Mouse (Mus musculus): ENCODE measurements at regions not wholly inside any gene's neighbourhood (a gene's known extent, or its start where the extent isn't known, plus 50 kb on each side); places are given as distances from the start of the nearest gene placed in this dataset.

- H3K9me3 ChIP-seq, result no peaks in the 10 kb centered on the region
- no peak overlapping the region for H3K9ac ChIP-seq
- no peak overlapping the region for H3K27ac ChIP-seq
- H3K27me3 ChIP-seq (replicated peaks), result no peaks in the 10 kb centered on the region
- ATAC-seq, result no peak
- H3K4me1 ChIP-seq (replicated peaks), result no peaks in the 10 kb centered on the region
- H3K4me3 ChIP-seq (replicated peaks), result no peak overlapping the region
- 82% methylated on average over 15 of the region's 15 CpGs for WGBS
- H3K4me2 ChIP-seq (replicated peaks), result no peak overlapping the region
- no peaks in the 10 kb centered on the region for H3K36me3 ChIP-seq
Observed at GRCm38 (mm10) chr15:50246418-50247186, 3638.1 kb upstream of the Gm7489 start.

- H3K27me3 ChIP-seq (replicated peaks), result no peaks in the 10 kb centered on the region
- H3K4me1 ChIP-seq (replicated peaks), result no peaks in the 10 kb centered on the region
- no peak overlapping the region for H3K4me2 ChIP-seq (replicated peaks)
- ATAC-seq, result no peak
- no peak overlapping the region for H3K4me3 ChIP-seq (replicated peaks)
- H3K9ac ChIP-seq, result no peak overlapping the region
- no peaks in the 10 kb centered on the region for H3K36me3 ChIP-seq
- H3K9me3 ChIP-seq, result no peaks in the 10 kb centered on the region
- 82% methylated on average over 2 of the region's 2 CpGs for WGBS
- no peak overlapping the region for H3K27ac ChIP-seq
Observed at GRCm38 (mm10) chr15:50260057-50260456, 3624.6 kb upstream of the Gm7489 start.

GRCm38 (mm10) chr15:50261245-50261872 is 3623.3 kb upstream of the Gm7489 start:
- Histone ChIP-seq H3K4me2 (replicated peaks) (no peak overlapping the region), H3K9ac (no peak overlapping the region), H3K27me3 (replicated peaks) (no peaks in the 10 kb centered on the region), H3K36me3 (no peaks in the 10 kb centered on the region), H3K4me1 (replicated peaks) (no peaks in the 10 kb centered on the region), H3K27ac (no peak overlapping the region), H3K9me3 (no peaks in the 10 kb centered on the region), H3K4me3 (replicated peaks) (no peak overlapping the region)
- no peak for ATAC-seq
- WGBS, result 68% methylated on average over 8 of the region's 8 CpGs

GRCm38 (mm10) chr15:50267542-50267941 is 3617.2 kb upstream of the Gm7489 start:
- no peak overlapping the region; the same call in 1 of the 2 replicates for H3K27ac ChIP-seq
- ATAC-seq, result peak; percentile 62; the same call in 1 of the 2 replicates

GRCm38 (mm10) chr15:50271646-50272045 is 3613.1 kb upstream of the Gm7489 start:
- Histone ChIP-seq H3K9ac (no peak overlapping the region), H3K9me3 (no peaks in the 10 kb centered on the region)
- no peak for ATAC-seq

More at GRCm38 (mm10) chr15:50267542-50267941, 3617.2 kb upstream of the Gm7489 start:
- no peaks in the 10 kb centered on the region for H3K4me1 ChIP-seq (replicated peaks)
- H3K4me2 ChIP-seq (replicated peaks), result no peak overlapping the region
- no peak overlapping the region for H3K9ac ChIP-seq
- no peaks in the 10 kb centered on the region for H3K9me3 ChIP-seq
- no peaks in the 10 kb centered on the region for H3K27me3 ChIP-seq (replicated peaks)
- H3K4me3 ChIP-seq (replicated peaks), result no peak overlapping the region
- no peaks in the 10 kb centered on the region for H3K36me3 ChIP-seq
- WGBS, result 38% methylated on average over 1 of the region's 1 CpGs

GRCm38 (mm10) chr15:50282576-50282975 is 3602.1 kb upstream of the Gm7489 start:
- Histone ChIP-seq H3K27ac (no peak overlapping the region), H3K4me3 (replicated peaks) (no peak overlapping the region), H3K4me1 (replicated peaks) (no peaks in the 10 kb centered on the region), H3K27me3 (replicated peaks) (no peaks in the 10 kb centered on the region), H3K4me2 (replicated peaks) (no peak overlapping the region), H3K36me3 (no peaks in the 10 kb centered on the region), H3K9me3 (no peaks in the 10 kb centered on the region), H3K9ac (no peak overlapping the region)
- no peak for ATAC-seq
- 84% methylated on average over 2 of the region's 2 CpGs for WGBS

More at GRCm38 (mm10) chr15:50271646-50272045, 3613.1 kb upstream of the Gm7489 start:
- Histone ChIP-seq H3K4me1 (replicated peaks) (no peaks in the 10 kb centered on the region), H3K36me3 (no peaks in the 10 kb centered on the region), H3K4me3 (replicated peaks) (no peak overlapping the region), H3K27ac (no peak overlapping the region), H3K27me3 (replicated peaks) (no peaks in the 10 kb centered on the region), H3K4me2 (replicated peaks) (no peak overlapping the region)

GRCm38 (mm10) chr15:50283491-50283890 is 3601.2 kb upstream of the Gm7489 start:
- Histone ChIP-seq H3K4me2 (replicated peaks) (no peak overlapping the region), H3K9ac (no peak overlapping the region), H3K4me3 (replicated peaks) (no peak overlapping the region), H3K27ac (no peak overlapping the region), H3K27me3 (replicated peaks) (no peaks in the 10 kb centered on the region), H3K4me1 (replicated peaks) (no peaks in the 10 kb centered on the region), H3K36me3 (no peaks in the 10 kb centered on the region), H3K9me3 (no peaks in the 10 kb centered on the region)
- ATAC-seq, result no peak
- 77% methylated on average over 2 of the region's 2 CpGs for WGBS

- Histone ChIP-seq H3K4me2 (replicated peaks) (no peak overlapping the region), H3K4me3 (replicated peaks) (no peak overlapping the region), H3K9me3 (no peaks in the 10 kb centered on the region), H3K27ac (no peak overlapping the region), H3K27me3 (replicated peaks) (no peaks in the 10 kb centered on the region), H3K9ac (no peak overlapping the region), H3K4me1 (replicated peaks) (no peaks in the 10 kb centered on the region), H3K36me3 (no peaks in the 10 kb centered on the region)
- WGBS, result 88% methylated on average over 3 of the region's 3 CpGs
- ATAC-seq, result no peak
Observed at GRCm38 (mm10) chr15:50301831-50302230, 3582.9 kb upstream of the Gm7489 start.

- no peaks in the 10 kb centered on the region for H3K27me3 ChIP-seq (replicated peaks)
- H3K36me3 ChIP-seq, result no peaks in the 10 kb centered on the region
- H3K27ac ChIP-seq, result no peak overlapping the region
- ATAC-seq, result no peak
- no peaks in the 10 kb centered on the region for H3K9me3 ChIP-seq
- no peaks in the 10 kb centered on the region for H3K4me1 ChIP-seq (replicated peaks)
- no peak overlapping the region for H3K4me2 ChIP-seq (replicated peaks)
- WGBS, result 73% methylated on average over 4 of the region's 4 CpGs
- no peak overlapping the region for H3K4me3 ChIP-seq (replicated peaks)
- H3K9ac ChIP-seq, result no peak overlapping the region
Observed at GRCm38 (mm10) chr15:50304085-50304484, 3580.6 kb upstream of the Gm7489 start.

GRCm38 (mm10) chr15:50320796-50321195 is 3563.9 kb upstream of the Gm7489 start:
- no peak overlapping the region for H3K9ac ChIP-seq
- H3K4me2 ChIP-seq (replicated peaks), result no peak overlapping the region
- H3K4me3 ChIP-seq (replicated peaks), result no peak overlapping the region
- no peaks in the 10 kb centered on the region for H3K36me3 ChIP-seq
- ATAC-seq, result no peak
- no peaks in the 10 kb centered on the region for H3K4me1 ChIP-seq (replicated peaks)
- H3K27ac ChIP-seq, result no peak overlapping the region
- no peaks in the 10 kb centered on the region for H3K9me3 ChIP-seq
- no peaks in the 10 kb centered on the region for H3K27me3 ChIP-seq (replicated peaks)

GRCm38 (mm10) chr15:50345536-50345935 is 3539.2 kb upstream of the Gm7489 start:
- no peak for ATAC-seq
- Histone ChIP-seq H3K36me3 (no peaks in the 10 kb centered on the region), H3K27me3 (replicated peaks) (no peaks in the 10 kb centered on the region), H3K4me2 (replicated peaks) (no peak overlapping the region), H3K4me3 (replicated peaks) (no peak overlapping the region), H3K4me1 (replicated peaks) (no peaks in the 10 kb centered on the region), H3K9ac (no peak overlapping the region), H3K27ac (no peak overlapping the region), H3K9me3 (no peaks in the 10 kb centered on the region)
- WGBS, result 95% methylated on average over 5 of the region's 5 CpGs

GRCm38 (mm10) chr15:50346953-50347352 is 3537.8 kb upstream of the Gm7489 start:
- no peaks in the 10 kb centered on the region for H3K27me3 ChIP-seq (replicated peaks)
- WGBS, result 88% methylated on average over 2 of the region's 2 CpGs

More at GRCm38 (mm10) chr15:50346953-50347352, 3537.8 kb upstream of the Gm7489 start:
- H3K4me2 ChIP-seq (replicated peaks), result no peak overlapping the region
- no peak overlapping the region for H3K27ac ChIP-seq
- H3K4me3 ChIP-seq (replicated peaks), result no peak overlapping the region
- no peaks in the 10 kb centered on the region for H3K9me3 ChIP-seq
- no peaks in the 10 kb centered on the region for H3K4me1 ChIP-seq (replicated peaks)
- no peaks in the 10 kb centered on the region for H3K36me3 ChIP-seq
- no peak overlapping the region for H3K9ac ChIP-seq
- no peak for ATAC-seq
